Mouse (Mus musculus): Measurements from ENCODE around the gene Lig1. TPM values are rescaled to one million over a fixed set of nuclear protein-coding genes. Genes with fewer than 3 reads are reported as not detected.
"Not testable (repeated sequence)": the region's sequence is repeated elsewhere in the genome, so short reads cannot be mapped to it uniquely, and the experiment has no call there.

Gene Lig1
- polyA plus RNA-seq, 1 experiment from 2014 or later: 41.7 TPM

DNA sequence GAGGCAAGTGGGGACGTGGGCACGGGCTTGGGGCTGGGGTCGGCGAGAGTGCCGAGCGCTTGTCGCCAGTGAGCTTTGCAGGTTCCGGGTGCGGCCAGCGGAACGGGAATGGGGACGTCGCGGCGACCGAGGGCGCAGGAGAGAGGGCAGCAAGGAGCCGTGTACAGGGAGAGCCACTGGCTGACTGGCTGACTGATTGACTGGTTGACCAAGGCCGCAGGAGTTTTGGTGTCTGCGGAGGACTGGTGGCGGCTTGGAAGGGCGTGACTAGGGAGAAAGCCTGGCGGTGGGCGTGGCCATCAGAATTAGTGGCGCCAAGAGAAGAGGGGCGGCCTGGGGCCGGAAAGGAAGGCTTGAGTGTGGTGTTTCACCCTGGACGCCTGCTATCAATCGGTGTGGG lies 1.9 kb downstream of the Lig1 start:
- H3K9ac ChIP-seq (replicated peaks; ENCODE audit: low read depth, low read length): peak overlapping the region; percentile 36; the same call in 1 of the 2 replicates
- not testable (repeated sequence) for H3K27ac ChIP-seq (ENCODE audit: low read length)
- WGBS: 0% methylated on average over 10 of the region's 29 CpGs

DNA sequence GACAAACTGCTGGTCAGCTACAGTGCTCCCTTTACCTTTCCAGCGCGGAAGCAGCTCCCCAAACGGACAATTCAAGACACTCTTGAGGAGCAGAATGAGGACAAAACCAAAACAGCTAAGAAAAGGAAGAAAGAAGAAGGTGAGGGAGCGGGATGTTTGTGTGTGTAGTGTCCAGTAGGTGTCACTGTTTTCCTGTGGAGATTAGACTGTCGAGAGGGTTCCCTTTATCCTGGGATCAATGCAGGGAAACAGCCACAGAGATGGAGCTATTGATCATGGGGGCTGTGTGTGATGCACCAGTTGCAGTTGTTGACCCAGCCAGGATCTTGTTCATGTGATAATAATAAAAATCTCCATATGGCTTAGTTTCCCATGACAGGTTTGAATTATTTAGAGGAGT lies 11.5 kb downstream of the Lig1 start:
- Histone ChIP-seq H3K27me3 (replicated peaks; ENCODE audit: control insufficient read depth, insufficient read depth, low read length) (no peaks in the 10 kb centered on the region), H3K27ac (ENCODE audit: low read length) (no peak overlapping the region), H3K4me1 (replicated peaks; ENCODE audit: control insufficient read depth, insufficient read depth, low read length) (no peaks in the 10 kb centered on the region), H3K9me3 (ENCODE audit: control insufficient read depth, low read length) (no peaks in the 10 kb centered on the region), H3K4me3 (replicated peaks; ENCODE audit: low read length) (no peak overlapping the region), H3K9ac (replicated peaks; ENCODE audit: low read depth, low read length) (no peak overlapping the region), H3K4me2 (ENCODE audit: low read length) (no peak overlapping the region), H3K36me3 (ENCODE audit: control insufficient read depth, insufficient read depth) (peaks cover 11% of the 10 kb centered on the region)
- peak; percentile 77 for ATAC-seq
- WGBS: 49% methylated on average over 5 of the region's 5 CpGs

More for the DNA sequence above, 1.9 kb downstream of the Lig1 start:
- peak; percentile 54 for ATAC-seq
- Histone ChIP-seq H3K4me2 (ENCODE audit: low read length) (peak overlapping the region; percentile 42), H3K36me3 (ENCODE audit: control insufficient read depth, insufficient read depth) (peaks cover 11% of the 10 kb centered on the region), H3K4me3 (replicated peaks; ENCODE audit: low read length) (peak overlapping the region; percentile 81)
- not testable (repeated sequence) for H3K27me3 ChIP-seq (replicated peaks; ENCODE audit: control insufficient read depth, insufficient read depth, low read length); H3K4me1 ChIP-seq (replicated peaks; ENCODE audit: control insufficient read depth, insufficient read depth, low read length); H3K9me3 ChIP-seq (ENCODE audit: control insufficient read depth, low read length)

DNA sequence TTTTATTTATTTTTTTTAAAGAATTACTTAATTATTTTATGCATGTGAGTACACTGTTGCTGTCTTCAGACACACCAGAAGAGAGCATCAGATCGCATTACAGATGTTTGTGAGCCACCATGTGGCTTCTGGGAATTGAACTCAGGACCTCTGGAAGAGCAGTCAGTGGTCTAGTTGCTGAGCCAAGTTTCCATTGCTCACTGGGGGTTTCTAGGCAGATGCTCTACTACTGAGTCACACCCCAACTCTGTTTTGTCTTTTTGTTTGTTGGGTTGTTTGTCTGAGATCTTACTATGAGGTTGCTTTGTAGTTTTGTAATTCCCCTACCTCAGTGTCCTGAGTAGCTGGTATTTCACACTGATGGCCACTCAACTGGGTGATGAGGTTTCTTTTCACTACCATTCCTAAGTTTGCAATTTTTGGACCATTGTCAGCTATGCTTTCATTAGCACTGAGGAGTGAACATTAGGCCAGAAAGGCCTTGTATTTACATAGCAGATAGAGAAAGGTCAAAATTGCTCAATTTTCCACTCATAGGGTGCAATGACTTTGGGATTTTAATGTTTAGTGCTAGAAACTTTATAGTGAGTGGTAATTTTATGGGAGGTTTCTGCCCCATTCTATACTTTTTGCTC lies 13.1 kb downstream of the Lig1 start:
- H3K9ac ChIP-seq (replicated peaks; ENCODE audit: low read depth, low read length): no peak overlapping the region
- no peaks in the 10 kb centered on the region for H3K9me3 ChIP-seq (ENCODE audit: control insufficient read depth, low read length)
- no peak overlapping the region for H3K4me2 ChIP-seq (ENCODE audit: low read length)
- WGBS: 93% methylated on average over 1 of the region's 1 CpGs
- H3K4me1 ChIP-seq (replicated peaks; ENCODE audit: control insufficient read depth, insufficient read depth, low read length): no peaks in the 10 kb centered on the region
- no peak overlapping the region for H3K4me3 ChIP-seq (replicated peaks; ENCODE audit: low read length)
- no peaks in the 10 kb centered on the region for H3K27me3 ChIP-seq (replicated peaks; ENCODE audit: control insufficient read depth, insufficient read depth, low read length)
- no peak overlapping the region for H3K27ac ChIP-seq (ENCODE audit: low read length)
- H3K36me3 ChIP-seq (ENCODE audit: control insufficient read depth, insufficient read depth): peaks cover 17% of the 10 kb centered on the region
- ATAC-seq: no peak

DNA sequence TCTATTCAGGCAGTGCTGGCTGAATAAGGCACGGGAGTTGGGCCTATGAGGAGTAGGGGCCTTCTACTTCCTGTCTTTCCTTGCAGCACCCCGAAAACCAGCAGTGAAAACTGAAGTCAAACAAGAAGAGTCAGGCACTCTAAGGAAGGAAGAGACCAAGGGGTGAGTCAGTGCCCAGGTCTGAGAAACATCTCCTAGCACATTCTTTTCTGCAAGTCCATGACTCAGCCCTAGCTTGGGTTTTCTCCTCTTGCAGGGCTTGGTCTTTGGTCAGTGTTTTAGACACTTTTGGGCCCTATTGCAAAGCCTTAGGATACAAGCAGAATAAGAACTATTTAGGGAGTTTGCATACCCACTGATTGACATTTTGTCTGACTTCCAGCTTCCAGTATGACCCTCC lies 14.3 kb downstream of the Lig1 start:
- WGBS: 77% methylated on average over 2 of the region's 2 CpGs
- H3K27me3 ChIP-seq (replicated peaks; ENCODE audit: control insufficient read depth, insufficient read depth, low read length): no peaks in the 10 kb centered on the region
- H3K4me2 ChIP-seq (ENCODE audit: low read length): no peak overlapping the region
- ATAC-seq: no peak
- H3K4me3 ChIP-seq (replicated peaks; ENCODE audit: low read length): no peak overlapping the region
- no peaks in the 10 kb centered on the region for H3K9me3 ChIP-seq (ENCODE audit: control insufficient read depth, low read length)
- H3K36me3 ChIP-seq (ENCODE audit: control insufficient read depth, insufficient read depth): peaks cover 17% of the 10 kb centered on the region
- no peak overlapping the region for H3K9ac ChIP-seq (replicated peaks; ENCODE audit: low read depth, low read length)
- H3K27ac ChIP-seq (ENCODE audit: low read length): no peak overlapping the region
- no peaks in the 10 kb centered on the region for H3K4me1 ChIP-seq (replicated peaks; ENCODE audit: control insufficient read depth, insufficient read depth, low read length)

DNA sequence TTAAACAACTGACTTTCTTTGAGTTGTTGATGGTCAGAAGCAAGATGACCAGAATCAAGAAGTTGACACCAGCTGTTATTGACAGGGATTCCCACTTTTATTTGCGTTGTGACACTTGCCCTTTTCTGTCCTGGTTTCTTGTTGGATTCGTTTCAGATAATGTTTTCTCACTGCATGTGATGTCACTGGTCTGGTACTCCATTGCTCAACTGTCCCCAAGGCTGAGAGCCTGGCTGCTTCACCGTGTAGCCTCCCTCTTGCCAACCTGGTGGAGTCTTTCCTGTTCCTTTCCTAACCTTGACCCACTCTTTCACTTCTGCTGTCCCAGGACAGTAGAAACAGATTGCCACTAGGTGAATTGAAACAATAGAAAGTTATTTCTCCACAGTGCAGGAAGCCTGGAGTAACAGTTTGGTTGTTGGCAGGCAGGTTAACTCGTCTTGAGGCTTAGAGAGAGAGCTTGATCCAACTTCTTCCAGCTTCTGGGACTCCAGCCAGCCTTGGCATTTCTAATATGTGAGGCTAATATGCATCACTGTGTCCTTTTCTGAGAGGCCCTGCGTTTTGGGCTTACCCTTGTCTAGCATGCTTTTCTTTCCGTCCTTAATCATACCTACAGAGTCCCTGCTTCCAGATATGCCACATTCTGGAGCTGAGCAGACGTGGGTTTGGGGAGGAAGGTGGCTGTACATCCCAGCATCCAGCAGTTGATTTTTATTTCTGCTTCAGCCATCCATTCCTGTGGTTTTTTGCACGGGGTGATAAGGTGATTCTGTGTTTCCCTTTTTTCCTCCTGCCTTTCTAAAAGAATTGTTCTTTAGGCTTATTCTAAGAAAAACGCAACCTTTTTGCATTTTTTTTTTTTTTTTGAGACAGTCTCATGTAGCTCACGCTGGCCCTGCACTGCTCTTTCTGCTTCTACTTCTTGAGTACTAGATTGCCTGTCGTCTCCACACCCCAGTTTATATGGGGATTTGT lies 17.1 kb downstream of the Lig1 start:
- H3K27ac ChIP-seq (ENCODE audit: low read length): no peak overlapping the region
- H3K9ac ChIP-seq (replicated peaks; ENCODE audit: low read depth, low read length): no peak overlapping the region
- ATAC-seq: no peak
- WGBS: 82% methylated on average over 11 of the region's 11 CpGs
- H3K9me3 ChIP-seq (ENCODE audit: control insufficient read depth, low read length): no peaks in the 10 kb centered on the region
- peaks cover 15% of the 10 kb centered on the region; the same call in 1 of the 2 replicates for H3K36me3 ChIP-seq (ENCODE audit: control insufficient read depth, insufficient read depth)
- no peak overlapping the region for H3K4me3 ChIP-seq (replicated peaks; ENCODE audit: low read length)
- H3K27me3 ChIP-seq (replicated peaks; ENCODE audit: control insufficient read depth, insufficient read depth, low read length): no peaks in the 10 kb centered on the region
- H3K4me1 ChIP-seq (replicated peaks; ENCODE audit: control insufficient read depth, insufficient read depth, low read length): no peaks in the 10 kb centered on the region
- no peak overlapping the region for H3K4me2 ChIP-seq (ENCODE audit: low read length)

DNA sequence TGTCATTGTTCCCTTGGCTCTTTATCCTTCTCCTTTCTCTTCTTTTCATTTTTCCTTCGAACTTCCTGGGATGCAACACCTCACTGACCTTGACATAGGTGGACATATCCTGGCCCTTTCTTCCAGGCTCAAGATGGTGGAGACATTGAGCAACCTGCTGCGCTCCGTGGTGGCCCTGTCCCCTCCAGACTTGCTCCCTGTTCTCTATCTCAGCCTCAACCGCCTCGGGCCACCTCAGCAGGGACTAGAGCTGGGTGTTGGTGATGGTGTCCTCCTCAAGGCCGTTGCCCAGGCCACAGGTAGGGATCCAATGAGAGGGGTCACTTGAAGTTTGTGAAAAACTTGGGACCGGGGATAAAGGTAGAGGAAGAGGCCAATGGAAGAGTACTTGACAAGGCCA lies 18.2 kb downstream of the Lig1 start:
- no peak overlapping the region for H3K9ac ChIP-seq (replicated peaks; ENCODE audit: low read depth, low read length)
- H3K4me3 ChIP-seq (replicated peaks; ENCODE audit: low read length): no peak overlapping the region
- H3K27me3 ChIP-seq (replicated peaks; ENCODE audit: control insufficient read depth, insufficient read depth, low read length): no peaks in the 10 kb centered on the region
- no peaks in the 10 kb centered on the region for H3K4me1 ChIP-seq (replicated peaks; ENCODE audit: control insufficient read depth, insufficient read depth, low read length)
- H3K27ac ChIP-seq (ENCODE audit: low read length): no peak overlapping the region
- no peak for ATAC-seq
- WGBS: 97% methylated on average over 7 of the region's 7 CpGs
- H3K4me2 ChIP-seq (ENCODE audit: low read length): no peak overlapping the region
- no peaks in the 10 kb centered on the region for H3K9me3 ChIP-seq (ENCODE audit: control insufficient read depth, low read length)
- peaks cover 18% of the 10 kb centered on the region; the same call in 1 of the 2 replicates for H3K36me3 ChIP-seq (ENCODE audit: control insufficient read depth, insufficient read depth)

DNA sequence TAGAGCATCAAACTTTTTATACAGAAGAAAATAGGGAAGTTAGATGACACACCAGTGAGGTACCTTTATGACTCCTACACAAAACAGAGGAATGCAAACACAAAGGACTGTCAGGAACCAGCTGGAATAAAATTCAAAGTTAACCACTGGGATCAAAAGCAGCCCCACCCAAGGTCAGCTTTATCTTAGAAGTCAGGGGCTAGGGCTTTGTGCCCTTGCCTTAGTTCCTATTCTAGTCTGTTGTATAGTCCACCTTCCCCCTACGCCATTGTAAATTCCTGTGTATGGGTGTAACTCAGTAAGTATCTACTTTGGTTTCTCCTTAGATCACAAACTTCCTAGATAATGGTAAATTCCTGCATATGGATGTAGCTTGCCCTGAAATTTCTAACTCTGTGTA lies 20.6 kb downstream of the Lig1 start:
- H3K4me3 ChIP-seq (replicated peaks; ENCODE audit: low read length): no peak overlapping the region
- no peaks in the 10 kb centered on the region for H3K27me3 ChIP-seq (replicated peaks; ENCODE audit: control insufficient read depth, insufficient read depth, low read length)
- no peaks in the 10 kb centered on the region for H3K4me1 ChIP-seq (replicated peaks; ENCODE audit: control insufficient read depth, insufficient read depth, low read length)
- no peak overlapping the region for H3K4me2 ChIP-seq (ENCODE audit: low read length)
- ATAC-seq: no peak
- peaks cover 15% of the 10 kb centered on the region; the same call in 1 of the 2 replicates for H3K36me3 ChIP-seq (ENCODE audit: control insufficient read depth, insufficient read depth)
- H3K27ac ChIP-seq (ENCODE audit: low read length): no peak overlapping the region
- H3K9me3 ChIP-seq (ENCODE audit: control insufficient read depth, low read length): no peaks in the 10 kb centered on the region
- no peak overlapping the region for H3K9ac ChIP-seq (replicated peaks; ENCODE audit: low read depth, low read length)
- 90% methylated on average over 1 of the region's 1 CpGs for WGBS

DNA sequence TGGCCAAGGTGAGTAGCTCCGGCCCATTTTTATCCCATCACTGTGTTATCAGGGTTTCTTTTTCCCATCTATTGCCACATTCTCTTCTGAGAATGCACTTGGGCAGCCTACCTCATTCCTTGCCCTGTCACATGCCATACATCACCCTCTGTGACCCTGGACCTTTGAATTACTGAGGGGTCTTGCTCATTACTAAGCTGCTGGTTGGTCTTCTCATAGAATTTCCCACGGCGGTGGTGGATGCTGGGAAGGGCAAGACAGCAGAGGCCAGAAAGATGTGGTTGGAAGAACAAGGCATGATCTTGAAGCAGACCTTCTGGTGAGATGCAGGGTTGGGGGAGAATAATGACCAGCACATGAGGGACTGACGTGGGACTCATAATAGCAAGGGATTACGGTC lies 21.7 kb downstream of the Lig1 start:
- no peak overlapping the region for H3K4me3 ChIP-seq (replicated peaks; ENCODE audit: low read length)
- no peak overlapping the region for H3K9ac ChIP-seq (replicated peaks; ENCODE audit: low read depth, low read length)
- H3K4me2 ChIP-seq (ENCODE audit: low read length): no peak overlapping the region
- H3K27me3 ChIP-seq (replicated peaks; ENCODE audit: control insufficient read depth, insufficient read depth, low read length): no peaks in the 10 kb centered on the region
- no peaks in the 10 kb centered on the region for H3K4me1 ChIP-seq (replicated peaks; ENCODE audit: control insufficient read depth, insufficient read depth, low read length)
- peaks cover 14% of the 10 kb centered on the region; the same call in 1 of the 2 replicates for H3K36me3 ChIP-seq (ENCODE audit: control insufficient read depth, insufficient read depth)
- no peak overlapping the region for H3K27ac ChIP-seq (ENCODE audit: low read length)
- 91% methylated on average over 5 of the region's 5 CpGs for WGBS
- no peak for ATAC-seq
- H3K9me3 ChIP-seq (ENCODE audit: control insufficient read depth, low read length): no peaks in the 10 kb centered on the region

DNA sequence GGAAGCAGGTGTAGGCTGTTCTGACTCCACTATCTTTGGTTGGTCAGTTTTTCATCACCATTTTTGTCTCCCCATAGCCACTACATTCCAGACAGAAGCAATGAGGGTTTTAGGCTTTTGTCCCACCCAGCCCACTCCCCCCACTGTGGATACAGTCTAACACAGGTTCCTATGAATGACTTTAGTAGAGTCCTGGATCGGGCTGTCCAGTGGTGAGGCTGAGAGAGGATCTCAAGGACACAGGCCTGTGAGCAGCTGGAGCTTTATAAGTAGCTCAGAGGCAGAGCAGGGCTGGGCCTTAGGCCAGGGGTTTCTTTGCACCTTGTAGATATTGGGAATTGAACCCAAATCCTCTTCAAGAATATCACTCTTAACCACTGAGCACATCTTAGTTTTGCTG lies 24.6 kb downstream of the Lig1 start:
- 83% methylated on average over 1 of the region's 1 CpGs for WGBS
- no peak overlapping the region for H3K4me2 ChIP-seq (ENCODE audit: low read length)

More for the DNA sequence above, 24.6 kb downstream of the Lig1 start:
- H3K4me3 ChIP-seq (replicated peaks; ENCODE audit: low read length): no peak overlapping the region
- peaks cover 10% of the 10 kb centered on the region for H3K36me3 ChIP-seq (ENCODE audit: control insufficient read depth, insufficient read depth)
- no peaks in the 10 kb centered on the region for H3K9me3 ChIP-seq (ENCODE audit: control insufficient read depth, low read length)
- no peaks in the 10 kb centered on the region for H3K27me3 ChIP-seq (replicated peaks; ENCODE audit: control insufficient read depth, insufficient read depth, low read length)
- no peaks in the 10 kb centered on the region for H3K4me1 ChIP-seq (replicated peaks; ENCODE audit: control insufficient read depth, insufficient read depth, low read length)
- H3K9ac ChIP-seq (replicated peaks; ENCODE audit: low read depth, low read length): no peak overlapping the region
- no peak for ATAC-seq
- H3K27ac ChIP-seq (ENCODE audit: low read length): no peak overlapping the region

Measured in forebrain, embryonic 16.5 days (tissue).